Mouse (Mus musculus): ENCODE results near the gene Rbpj.

DNA sequence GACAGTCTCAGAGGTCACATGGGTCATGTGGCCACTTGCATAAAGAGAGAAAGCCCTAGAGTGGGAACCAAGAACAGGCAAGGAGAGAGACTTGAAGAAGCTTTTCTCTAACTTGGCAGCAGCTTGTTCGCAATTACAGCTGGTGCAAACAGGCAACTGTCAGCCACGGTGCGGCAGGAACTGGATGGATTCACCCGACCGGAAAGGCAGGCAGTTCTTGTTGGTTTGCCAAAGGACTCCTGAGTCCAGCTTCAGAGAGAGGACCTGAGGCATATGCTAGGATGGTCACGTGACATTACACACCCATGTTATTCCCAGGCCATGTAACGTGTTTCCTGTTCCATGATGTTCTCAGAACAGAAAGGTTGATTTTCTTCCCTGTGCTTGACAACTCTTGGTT is 222.4 kb downstream of the Rbpj start:
- TF ChIP-seq CTCF (IDR thresholded peaks at IDR 0.05; ENCODE audit: low read depth) (no peak), EP300 (optimal IDR thresholded peaks at IDR 0.05) (no peak)

Measured in stomach, postnatal 0 days (tissue).